Mouse (Mus musculus): ENCODE data around the gene Grap2.

GRCm38 (mm10) chr15:80590641-80591040 lies 18.2 kb downstream of the Grap2 start:
- TF ChIP-seq CTCF (conservative IDR thresholded peaks at IDR 0.05; ENCODE audit: low read length) (no peak), NANOG (IDR thresholded peaks at IDR 0.05; ENCODE audit: borderline replicate concordance, low read length) (no peak)
